Mouse (Mus musculus): ENCODE data around the gene Scd4.

The Scd4 gene

DNA sequence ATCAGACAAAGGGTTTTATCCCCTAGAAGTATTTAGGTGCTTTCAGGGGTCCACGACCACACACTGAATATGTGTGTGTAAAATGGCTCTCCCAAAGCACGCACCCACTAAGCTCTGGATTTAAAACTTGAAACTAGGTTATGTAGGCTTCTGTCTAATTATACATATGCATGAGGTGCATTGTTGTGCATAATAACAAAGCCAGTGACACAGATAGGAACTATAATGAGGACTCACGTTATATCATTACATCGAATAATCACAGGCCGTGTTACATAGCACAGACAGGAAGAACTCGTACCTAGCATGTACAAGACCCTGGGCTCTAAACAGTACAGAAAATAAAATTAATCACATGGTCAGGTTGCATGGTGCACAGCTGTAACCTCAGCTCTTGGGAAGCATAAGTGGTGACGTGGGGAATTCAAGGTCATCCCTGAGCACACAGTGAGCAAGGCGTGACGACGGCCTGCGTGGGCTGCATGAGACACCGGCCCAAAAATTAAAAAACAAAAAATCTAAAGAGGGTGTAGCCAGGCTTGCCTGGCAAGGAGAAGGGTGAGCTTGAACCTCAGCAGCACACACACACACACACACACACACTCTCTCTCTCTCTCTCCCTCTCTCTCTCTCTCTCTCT lies 49.9 kb downstream of the Scd4 start:
- DNase-seq: no peak

DNA sequence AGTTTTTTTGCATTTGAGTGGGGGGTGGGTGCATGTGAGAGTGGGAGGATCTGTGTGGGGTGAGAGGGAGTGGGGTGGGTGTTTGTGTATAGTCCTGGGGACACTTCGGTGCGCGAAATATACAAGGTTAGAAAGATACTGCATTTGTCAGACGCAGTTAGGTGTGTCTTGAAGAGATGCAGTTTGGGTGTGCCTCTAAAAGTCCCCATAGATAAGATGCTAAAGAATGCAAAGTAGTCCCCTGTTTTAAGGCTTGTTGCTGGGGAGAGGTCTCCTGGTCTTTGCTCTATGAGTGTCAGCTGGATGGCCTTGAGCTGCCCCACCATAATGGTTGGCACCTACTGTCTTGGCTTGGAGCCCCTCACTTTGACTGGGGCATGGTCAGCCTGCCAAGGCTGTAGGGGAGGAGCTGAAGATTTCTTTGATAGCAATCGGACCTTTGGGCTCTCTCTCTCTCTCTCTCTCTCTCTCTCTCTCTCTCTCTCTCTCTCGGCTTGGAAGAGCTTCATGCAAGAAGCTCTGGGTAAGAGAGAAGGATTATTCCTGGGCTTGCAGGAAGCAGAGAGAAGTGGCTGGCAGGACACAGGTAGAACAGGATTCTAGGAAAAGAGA lies 53.1 kb downstream of the Scd4 start:
- no peak for DNase-seq

DNA sequence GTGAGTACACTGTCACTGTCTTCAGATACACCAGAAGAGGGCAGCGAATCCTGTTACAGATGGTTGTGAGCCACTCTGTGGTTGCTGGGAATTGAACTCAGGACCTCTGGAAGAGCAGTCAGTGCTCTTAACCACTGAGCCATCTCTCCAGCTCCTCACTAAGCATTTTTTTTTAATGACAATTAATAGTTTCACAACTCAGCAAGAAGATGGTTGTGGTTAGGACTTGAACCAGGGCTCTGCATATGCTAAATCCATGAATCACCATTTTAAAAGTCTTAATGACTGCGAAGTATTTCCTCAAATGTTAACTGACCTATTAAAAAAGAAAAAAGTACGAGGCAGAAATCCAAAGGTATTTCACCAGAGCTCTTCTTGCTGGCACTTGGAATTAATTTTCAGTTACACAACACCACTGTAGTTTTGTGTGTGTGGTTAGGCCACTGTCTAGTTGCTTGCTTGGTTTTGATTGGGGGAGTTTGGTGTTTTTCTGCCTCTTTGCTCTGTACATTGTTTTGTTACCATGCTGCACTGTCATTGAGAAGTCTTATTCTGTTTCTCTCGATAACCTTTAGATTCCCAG lies 54.3 kb downstream of the Scd4 start:
- no peak for DNase-seq

DNA sequence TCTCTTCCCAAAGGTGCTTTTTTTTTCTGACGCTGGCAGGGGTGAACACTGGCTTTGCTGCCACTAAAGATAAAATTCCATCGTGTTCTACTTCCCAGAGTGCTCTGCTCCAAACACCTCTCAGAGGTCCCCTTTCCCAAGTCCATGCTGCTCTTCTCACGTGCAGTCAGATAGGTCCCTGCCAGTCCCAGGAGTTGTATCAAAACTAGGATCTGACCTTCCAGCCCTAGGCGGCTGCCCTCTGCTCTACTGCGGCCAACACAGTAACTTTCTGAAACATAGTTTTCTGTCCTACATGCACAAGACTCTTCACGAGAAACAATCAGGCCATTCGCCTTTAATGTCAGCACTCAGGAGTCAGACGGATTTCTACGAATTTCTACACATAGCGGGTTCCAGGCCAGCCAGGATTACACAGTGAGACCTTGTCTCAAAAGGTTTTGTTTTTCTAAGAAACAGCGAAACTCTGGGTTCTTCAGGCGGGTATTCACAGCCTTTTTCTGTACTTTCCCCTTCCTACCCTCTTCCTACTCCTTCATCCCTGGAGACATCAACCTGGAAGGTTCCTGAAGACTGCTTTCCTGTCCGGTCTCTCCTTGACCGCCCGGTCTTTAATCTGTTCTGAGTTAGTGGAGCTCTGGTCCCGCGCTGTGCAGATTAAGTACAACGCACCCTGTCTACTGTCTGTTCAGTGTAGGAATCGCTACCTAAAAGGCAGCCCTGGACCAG lies 55.0 kb downstream of the Scd4 start:
- no peak for DNase-seq

DNA sequence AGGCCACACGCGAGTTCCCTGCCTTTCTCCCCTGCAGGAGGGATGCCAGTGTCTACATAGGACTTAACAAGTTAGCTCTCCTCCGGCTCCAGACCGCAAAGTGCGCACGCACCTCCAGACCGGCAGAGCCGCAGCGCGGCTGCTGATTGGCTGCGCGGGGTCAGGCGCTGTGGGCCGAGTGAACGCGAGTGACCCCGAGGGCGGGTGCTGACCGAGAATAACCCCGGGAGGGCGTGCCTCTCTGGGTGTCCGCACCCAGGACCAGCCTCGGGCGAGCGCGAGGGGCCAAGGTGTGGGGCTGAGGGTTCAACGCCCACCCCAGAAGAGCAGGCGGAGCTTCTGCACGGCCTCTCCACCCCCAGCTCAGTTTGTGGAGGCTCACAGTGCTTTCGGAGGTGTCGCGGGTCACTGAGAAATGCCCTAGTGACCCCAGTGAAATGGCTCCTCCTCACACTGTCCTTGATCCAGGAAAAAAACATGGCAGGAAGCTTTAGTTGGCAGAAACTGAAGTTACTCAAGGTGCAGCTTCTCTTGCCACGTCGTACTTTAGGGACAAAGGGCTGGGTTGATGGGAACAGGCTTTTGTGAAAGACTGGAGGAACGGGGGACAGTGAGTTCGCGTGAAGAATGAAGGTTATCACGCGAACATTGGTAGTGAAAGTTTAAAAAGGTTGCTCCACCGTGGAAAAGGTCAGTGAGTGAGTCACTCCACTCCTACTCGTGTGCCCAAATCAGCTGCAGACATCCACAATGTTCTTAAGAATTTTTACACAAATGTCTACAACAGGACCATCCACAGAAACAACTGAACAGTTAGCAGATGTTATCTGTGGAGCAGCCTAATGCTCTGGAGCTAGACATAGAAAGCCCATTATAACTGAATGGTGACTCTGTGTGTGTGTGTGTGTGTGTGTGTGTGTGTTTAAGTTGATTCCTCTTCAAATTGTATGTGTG lies 55.9 kb downstream of the Scd4 start:
- peak; percentile 89 for DNase-seq

DNA sequence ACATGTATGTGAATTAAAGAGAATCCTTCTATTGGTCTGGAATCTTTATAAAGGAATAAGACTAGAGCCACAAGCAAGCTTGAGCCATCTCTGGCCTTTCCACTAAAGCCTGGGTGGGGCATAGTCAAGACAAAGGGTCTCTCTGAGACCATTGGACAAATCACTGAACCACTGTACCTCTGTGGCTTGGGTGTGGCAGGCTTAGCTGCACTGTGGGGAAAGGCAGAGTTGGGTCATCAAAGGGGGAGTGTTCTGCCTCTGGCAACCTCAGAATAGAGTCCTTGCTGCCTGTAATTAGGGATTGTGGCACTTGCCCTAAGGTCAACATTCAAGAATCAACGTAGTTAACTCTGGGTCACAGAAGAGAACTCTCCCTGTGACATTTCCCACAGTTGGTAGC lies 56.6 kb downstream of the Scd4 start:
- DNase-seq: no peak

DNA sequence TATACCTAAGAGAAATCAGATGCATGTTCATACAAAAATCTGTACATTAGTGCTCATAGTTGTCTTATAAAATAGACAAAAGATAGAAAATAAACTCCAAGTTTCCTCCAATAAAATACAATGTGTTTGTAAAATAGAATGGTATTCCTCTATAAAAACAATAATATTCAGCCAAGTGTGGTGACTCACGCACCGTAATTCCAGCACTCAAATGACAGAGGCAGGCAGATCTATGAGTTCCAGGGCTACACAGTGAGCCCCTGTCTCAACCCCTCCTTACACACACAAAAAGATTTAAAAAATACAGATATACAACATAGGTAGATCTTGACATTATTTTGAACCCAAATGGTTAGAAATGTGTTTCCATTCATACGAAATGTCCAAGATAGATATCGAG lies 59.0 kb downstream of the Scd4 start:
- no peak for DNase-seq

DNA sequence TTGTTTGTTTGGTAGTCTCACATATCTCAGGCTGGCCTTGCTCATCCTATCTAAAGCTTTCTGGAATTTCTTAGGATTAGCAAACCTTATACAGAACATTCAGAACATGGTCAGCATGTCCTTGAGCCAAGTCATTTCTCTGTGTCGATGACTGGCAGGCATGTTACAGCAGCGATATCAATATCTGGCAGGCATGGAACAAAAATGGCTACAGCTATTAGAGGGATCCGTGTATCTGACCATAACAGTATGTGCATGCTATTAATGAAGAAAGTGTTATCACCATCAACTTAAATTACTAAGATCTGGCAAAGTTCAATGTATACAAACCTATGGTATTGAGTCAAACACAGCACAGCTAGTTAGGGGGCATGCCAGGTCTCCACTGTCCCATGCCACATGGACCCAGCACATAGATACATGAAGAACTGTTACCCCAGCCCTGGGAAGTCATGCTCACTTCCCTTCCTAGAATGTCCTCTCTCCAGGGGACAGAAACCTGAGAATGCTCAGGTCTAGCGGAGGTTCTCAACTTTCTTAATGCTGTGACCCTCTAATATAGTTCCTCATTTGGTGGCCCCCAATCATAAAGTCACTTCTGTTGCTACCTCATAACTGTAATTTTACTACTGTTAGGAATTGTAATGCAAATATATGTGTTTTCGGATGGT lies 59.6 kb downstream of the Scd4 start:
- no peak for DNase-seq

DNA sequence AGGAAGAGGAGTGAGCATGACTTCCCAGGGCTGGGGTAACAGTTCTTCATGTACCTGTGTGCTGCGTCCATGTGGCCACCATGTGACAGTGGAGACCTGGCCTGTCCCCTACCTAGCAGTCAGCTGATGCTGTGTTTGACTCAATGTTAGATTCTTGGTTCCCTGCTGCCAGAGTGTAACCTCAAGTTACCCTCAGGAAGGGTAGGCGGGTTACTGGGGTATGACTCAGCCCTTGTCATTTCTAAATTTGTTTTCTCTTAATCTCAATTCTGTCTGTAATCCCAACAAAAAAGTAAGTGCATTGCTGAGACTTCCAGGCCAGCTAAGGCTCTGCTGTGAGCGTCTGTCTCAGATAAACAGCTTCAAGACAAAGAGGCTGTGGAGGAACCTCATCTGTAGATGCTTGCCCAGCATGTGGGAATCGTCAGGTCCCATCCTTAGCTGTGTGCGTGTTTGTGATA lies 61.1 kb downstream of the Scd4 start:
- DNase-seq: no peak

DNA sequence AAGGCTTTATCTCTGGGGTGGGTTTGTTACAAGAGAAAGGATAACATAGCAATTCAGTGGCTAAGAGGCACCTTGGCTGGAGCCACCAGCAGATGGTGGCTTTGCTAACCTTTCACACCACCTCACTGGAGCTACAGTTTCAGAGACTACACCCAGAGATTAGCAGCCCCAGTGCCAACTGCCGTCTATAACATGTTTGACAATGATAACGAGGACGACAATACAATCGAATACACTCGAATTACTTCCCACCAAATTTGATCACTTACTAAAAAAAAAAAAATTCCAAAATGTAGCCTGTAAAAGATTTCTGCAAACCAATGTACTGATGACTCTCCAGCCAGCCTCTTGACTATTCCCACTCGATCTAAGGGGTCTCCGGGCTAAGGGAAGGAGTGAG lies 62.1 kb downstream of the Scd4 start:
- DNase-seq: no peak

Data from cerebellum, adult 11 months (tissue).